Mouse (Mus musculus) spleen, adult 2 months (tissue): ENCODE measurements around the gene Zfp934.
"Not testable (repeated sequence)": the region's sequence is repeated elsewhere in the genome, so short reads cannot be mapped to it uniquely, and the experiment has no call there.

Experiments used
- CTCF ChIP-seq: fragments of 200-500 bp; IDR thresholded peaks from 2 replicates; pipeline ENCODE4 v1.5.1; 2011; ENCODE audit warnings: mild to moderate bottlenecking, inconsistent platforms; ENCODE audit not compliant: insufficient read depth, insufficient read length, insufficient replicate concordance; ENCODE audit errors: extremely low read depth
- POLR2A ChIP-seq: fragments of 200-500 bp; IDR thresholded peaks from 2 replicates; pipeline ENCODE4 v1.6.1; 2011; ENCODE audit warnings: low read depth, low read length, inconsistent platforms

- not testable (repeated sequence) for TF ChIP-seq CTCF, POLR2A
These were observed 40.9 kb downstream of the Zfp934 start for GRCm38 (mm10) chr13:62530129-62530528.
